Mouse (Mus musculus) CH12.LX (cell line): Measurements from ENCODE around the gene Csrnp1. TPM values are rescaled to one million over a fixed set of nuclear protein-coding genes. Genes with fewer than 3 reads are reported as not detected.

ENCODE experiments used
- DNase-seq: peaks from one replicate; pipeline ENCODE4 v3.0.0-alpha.2; 2013; ENCODE audit errors: extremely low read depth
- H3K27ac ChIP-seq: 2 replicates; pipeline ENCODE4 v1.5.1; 2012; ENCODE audit warnings: low read depth, mild to moderate bottlenecking, control low read depth, moderate library complexity; ENCODE audit not compliant: insufficient read depth
- H3K27me3 ChIP-seq: replicated peaks from 2 replicates; pipeline ENCODE3; 2012; ENCODE audit warnings: inconsistent platforms
- H3K36me3 ChIP-seq, 2 experiments: replicated peaks in 1 of 2; 2 replicates each; pipeline versions ENCODE3 to v1.6.1; 2012; ENCODE audit warnings: inconsistent platforms in 1 of 2, low read length in 1 of 2, mild to moderate bottlenecking in 1 of 2, mixed read lengths in 1 of 2, moderate library complexity in 1 of 2; ENCODE audit not compliant: control insufficient read depth in 1 of 2, insufficient read depth in 1 of 2
- H3K4me1 ChIP-seq, 2 experiments: 2 replicates each; pipeline ENCODE4 v1.6.1; 2012; ENCODE audit warnings: inconsistent platforms in 1 of 2, moderate library complexity in 1 of 2; ENCODE audit not compliant: insufficient read depth in 2 of 2, control insufficient read depth in 1 of 2
- H3K4me2 ChIP-seq: 2 replicates; pipeline ENCODE4 v1.6.1; 2012; ENCODE audit warnings: low read depth, mild to moderate bottlenecking, control low read depth; ENCODE audit not compliant: poor library complexity, insufficient read depth, severe bottlenecking
- H3K4me3 ChIP-seq, 3 experiments: fragments of 150-350 bp in 1 of 3; sonication (generic) in 1 of 3; replicated peaks in 1 of 3; 2 replicates each; pipeline versions ENCODE3 to v1.5.1; 2011 to 2012; ENCODE audit warnings: low read depth in 2 of 3, low read length in 2 of 3, mild to moderate bottlenecking in 2 of 3, moderate library complexity in 2 of 3, control low read depth in 1 of 3, improper control_type of control experiment in 1 of 3, inconsistent platforms in 1 of 3, mixed read lengths in 1 of 3; ENCODE audit not compliant: poor library complexity in 1 of 3
- H3K79me2 ChIP-seq: replicated peaks from 2 replicates; pipeline ENCODE4 v1.6.1; 2012; ENCODE audit warnings: mild to moderate bottlenecking, moderate library complexity; ENCODE audit not compliant: control insufficient read depth, poor library complexity, insufficient read depth, severe bottlenecking; ENCODE audit errors: extremely low read depth
- H3K9ac ChIP-seq: 2 replicates; pipeline ENCODE4 v1.6.1; 2012; ENCODE audit warnings: low read depth, mild to moderate bottlenecking, control low read depth, moderate library complexity; ENCODE audit not compliant: insufficient read depth
- H3K9me3 ChIP-seq: replicated peaks from 2 replicates; pipeline ENCODE3; 2012; ENCODE audit warnings: low read length, inconsistent platforms, mixed read lengths
- BHLHE40 ChIP-seq: IDR thresholded peaks from 2 replicates; pipeline ENCODE4 v1.6.1; 2011; ENCODE audit warnings: mild to moderate bottlenecking, low read depth, low read length, improper control_type of control experiment
- ELF1 ChIP-seq: IDR thresholded peaks from 2 replicates; pipeline ENCODE4 v1.6.1; 2014; ENCODE audit warnings: low read depth, mild to moderate bottlenecking, inconsistent platforms, low read length, improper control_type of control experiment
- EP300 ChIP-seq: IDR thresholded peaks from 2 replicates; pipeline ENCODE4 v1.6.1; 2011; ENCODE audit warnings: low read length, improper control_type of control experiment
- ETS1 ChIP-seq: conservative IDR thresholded peaks from 2 replicates; pipeline ENCODE4 v1.6.1; 2012; ENCODE audit warnings: low read depth, mild to moderate bottlenecking, inconsistent platforms, low read length, improper control_type of control experiment, moderate library complexity
- MAFK ChIP-seq: IDR thresholded peaks from 2 replicates; pipeline ENCODE4 v1.6.1; 2011; ENCODE audit warnings: low read length, improper control_type of control experiment; ENCODE audit not compliant: insufficient replicate concordance
- MAZ ChIP-seq: IDR thresholded peaks from 2 replicates; pipeline ENCODE4 v1.6.1; 2012; ENCODE audit warnings: low read depth, mild to moderate bottlenecking, inconsistent platforms, low read length, improper control_type of control experiment, moderate library complexity
- POLR2AphosphoS2 ChIP-seq: IDR thresholded peaks from 2 replicates; pipeline ENCODE4 v1.6.1; 2011; ENCODE audit warnings: low read depth, low read length, improper control_type of control experiment
- TCF12 ChIP-seq: IDR thresholded peaks from 2 replicates; pipeline ENCODE4 v1.6.1; 2014; ENCODE audit warnings: low read depth, mild to moderate bottlenecking, inconsistent platforms, low read length, improper control_type of control experiment
- ZKSCAN1 ChIP-seq: IDR thresholded peaks from 2 replicates; pipeline ENCODE4 v1.6.1; 2012; ENCODE audit warnings: low read depth, inconsistent platforms, low read length, improper control_type of control experiment, borderline replicate concordance
- ZMIZ1 ChIP-seq: IDR thresholded peaks from 2 replicates; pipeline ENCODE4 v1.6.1; 2012; ENCODE audit warnings: low read depth, mild to moderate bottlenecking, inconsistent platforms, low read length, improper control_type of control experiment
- dilution Hi-C: fragments of 300-500 bp; cut with MboI; formaldehyde crosslinking; loops from 2 replicates; pipeline ENCODE4 v1.14.3; 2020; ENCODE audit warnings: low sequenced_read_pairs; ENCODE audit not compliant: extremely low pct_unique_long_range_greater_than_20kb, extremely low pct_ligation_motif_present
- in situ Hi-C: fragments of 300-500 bp; cut with MboI; formaldehyde crosslinking; loops from 3 replicates; pipeline ENCODE4 v1.14.3; 2019; ENCODE audit warnings: low sequenced_read_pairs, low pct_ligation_motif_present, low pct_unique_long_range_greater_than_20kb, mixed read lengths
- polyA plus RNA-seq: library from polyadenylated mRNA; unstranded; fragments of >175 nt; gene quantifications from 2 replicates; pipeline ENCODE4 v1.2.1, GENCODE M21; 2012; ENCODE audit warnings: low read depth; ENCODE audit not compliant: insufficient read length
- total RNA-seq, 2 experiments: library from RNA; depleted of rRNA; stranded (reverse); fragments of 300-350 nt in 1 of 2; fragments of >200 nt in 1 of 2; gene quantifications; 2 replicates each; pipeline ENCODE4 v1.2.3; 2012 to 2014

The Csrnp1 gene
- total and polyA plus RNA-seq, 3 experiments = 7.8 to 15.5 (median 8.6) TPM

GRCm38 (mm10) chr9:119996080-119996479 lies 11.6 kb upstream of the Csrnp1 start (continued):
- TF ChIP-seq POLR2AphosphoS2 = no peak
- TF ChIP-seq ZKSCAN1 = no peak
- TF ChIP-seq ELF1 = no peak
- TF ChIP-seq MAZ = 0 out of 2 replicates have a peak, but pooled peaks have one; percentile 45
- peak; percentile 74 for TF ChIP-seq EP300
- TF ChIP-seq TCF12 = peak; percentile 58; the same call in 1 of the 2 replicates

GRCm38 (mm10) chr9:119994207-119994606 lies 9.7 kb upstream of the Csrnp1 start:
- in situ Hi-C loops (no loop called here), dilution Hi-C loops (no loop called here)
- Histone ChIP-seq H3K27me3 (peaks cover 4% of the 10 kb centered on the region), H3K36me3 (no peaks in the 10 kb centered on the region), H3K9me3 (peaks cover 4% of the 10 kb centered on the region), H3K4me1 (peaks cover 21 to 31% of the 10 kb centered on the region in 2 experiments), H3K79me2 (no peaks in the 10 kb centered on the region), H3K4me2 (no peak overlapping the region), H3K4me3 (no peak overlapping the region), H3K27ac (0 out of 2 replicates have a peak overlapping the region, but pooled peaks have one; percentile 2), H3K9ac (no peak overlapping the region)
- TF ChIP-seq ZMIZ1 = no peak
- peak; percentile 65; the same call in 1 of the 2 replicates for TF ChIP-seq MAFK
- no peak for TF ChIP-seq ELF1
- peak; percentile 82 for TF ChIP-seq BHLHE40
- 0 out of 2 replicates have a peak, but pooled peaks have one; percentile 13 for TF ChIP-seq ETS1
- no peak for DNase-seq

- DNase-seq = no peak
- H3K4me1 ChIP-seq = peaks cover 21 to 34% of the 10 kb centered on the region in 2 experiments
- no peak overlapping the region for H3K4me3 ChIP-seq
- H3K27me3 ChIP-seq = no peaks in the 10 kb centered on the region
- peaks cover 4% of the 10 kb centered on the region for H3K9me3 ChIP-seq
- no peaks in the 10 kb centered on the region for H3K79me2 ChIP-seq
- H3K36me3 ChIP-seq = no peaks in the 10 kb centered on the region
- dilution Hi-C loops (no loop called here), in situ Hi-C loops (no loop called here)
- H3K27ac ChIP-seq = no peak overlapping the region
- H3K4me2 ChIP-seq = no peak overlapping the region
- TF ChIP-seq TCF12 (no peak), ETS1 (no peak)
- H3K9ac ChIP-seq = no peak overlapping the region
Observed at GRCm38 (mm10) chr9:119993092-119993844, 8.8 kb upstream of the Csrnp1 start.
